Mouse (Mus musculus) E14TG2a.4 (cell line): ENCODE results near the gene Tnfsfm13.
"Not testable (repeated sequence)": the region's sequence is repeated elsewhere in the genome, so short reads cannot be mapped to it uniquely, and the experiment has no call there.

Experiments used
- H3K27me3 ChIP-seq: 2 replicates; pipeline ENCODE4 v1.6.1; 2014; ENCODE audit warnings: low read length, control low read depth; ENCODE audit not compliant: insufficient read depth
- H3K36me3 ChIP-seq: 2 replicates; pipeline ENCODE4 v1.6.1; 2014; ENCODE audit warnings: low read length, control low read depth; ENCODE audit not compliant: insufficient read depth
- H3K4me1 ChIP-seq: replicated peaks from 2 replicates; pipeline ENCODE4 v1.6.1; 2014; ENCODE audit warnings: low read depth, low read length, control low read depth
- H3K4me3 ChIP-seq: replicated peaks from 2 replicates; pipeline ENCODE4 v1.5.1; 2014; ENCODE audit warnings: mild to moderate bottlenecking, low read length
- H3K9me3 ChIP-seq: 2 replicates; pipeline ENCODE4 v1.6.1; 2014; ENCODE audit warnings: low read length, control low read depth
- CTCF ChIP-seq: conservative IDR thresholded peaks from 2 replicates; pipeline ENCODE4 v1.5.1; 2014; ENCODE audit warnings: low read length
- NANOG ChIP-seq: IDR thresholded peaks from 2 replicates; pipeline ENCODE4 v1.6.1; 2014; ENCODE audit warnings: borderline replicate concordance, low read length, mixed read lengths
- POU5F1 ChIP-seq: IDR thresholded peaks from 2 replicates; pipeline ENCODE4 v1.6.1; 2014; ENCODE audit warnings: low read length, borderline replicate concordance

Gene Tnfsfm13

GRCm38 (mm10) chr11:69708614-69709265, 12.8 kb upstream of the Tnfsfm13 start:
- TF ChIP-seq NANOG (no peak), POU5F1 (no peak), CTCF (no peak)
- Histone ChIP-seq H3K4me3 (peak overlapping the region; percentile 14; the same call in 1 of the 2 replicates), H3K9me3 (no peaks in the 10 kb centered on the region), H3K27me3 (no peaks in the 10 kb centered on the region), H3K4me1 (peaks cover 75% of the 10 kb centered on the region), H3K36me3 (no peaks in the 10 kb centered on the region)

GRCm38 (mm10) chr11:69707873-69708381, 12.0 kb upstream of the Tnfsfm13 start:
- peak overlapping the region; percentile 14; the same call in 1 of the 2 replicates for H3K4me3 ChIP-seq
- H3K36me3 ChIP-seq = no peaks in the 10 kb centered on the region
- H3K4me1 ChIP-seq = peaks cover 72% of the 10 kb centered on the region
- no peaks in the 10 kb centered on the region for H3K27me3 ChIP-seq
- no peaks in the 10 kb centered on the region for H3K9me3 ChIP-seq
- TF ChIP-seq CTCF = no peak
- TF ChIP-seq POU5F1 = no peak
- no peak for TF ChIP-seq NANOG

- Histone ChIP-seq H3K4me1 (peaks cover 76% of the 10 kb centered on the region), H3K27me3 (no peaks in the 10 kb centered on the region), H3K4me3 (peak overlapping the region; percentile 67), H3K36me3 (no peaks in the 10 kb centered on the region), H3K9me3 (no peaks in the 10 kb centered on the region)
- TF ChIP-seq CTCF (no peak), POU5F1 (no peak), NANOG (no peak)
These were observed 11.6 kb upstream of the Tnfsfm13 start for GRCm38 (mm10) chr11:69707480-69707847.

GRCm38 (mm10) chr11:69706775-69707479, 11.0 kb upstream of the Tnfsfm13 start:
- Histone ChIP-seq H3K27me3 (no peaks in the 10 kb centered on the region), H3K4me3 (peak overlapping the region; percentile 67), H3K36me3 (no peaks in the 10 kb centered on the region), H3K4me1 (peaks cover 80% of the 10 kb centered on the region), H3K9me3 (no peaks in the 10 kb centered on the region)
- TF ChIP-seq CTCF (no peak), NANOG (no peak), POU5F1 (no peak)

- no peaks in the 10 kb centered on the region for H3K36me3 ChIP-seq
- H3K4me3 ChIP-seq = peak overlapping the region; percentile 48
- no peaks in the 10 kb centered on the region for H3K27me3 ChIP-seq
- no peaks in the 10 kb centered on the region for H3K9me3 ChIP-seq
- TF ChIP-seq CTCF = no peak
- no peak for TF ChIP-seq POU5F1
- no peak for TF ChIP-seq NANOG
- H3K4me1 ChIP-seq = peaks cover 80% of the 10 kb centered on the region
These were observed 8.7 kb upstream of the Tnfsfm13 start for GRCm38 (mm10) chr11:69704613-69705010.

- H3K4me3 ChIP-seq = peak overlapping the region; percentile 24
- no peaks in the 10 kb centered on the region for H3K9me3 ChIP-seq
- no peaks in the 10 kb centered on the region for H3K36me3 ChIP-seq
- no peaks in the 10 kb centered on the region for H3K27me3 ChIP-seq
- peaks cover 79% of the 10 kb centered on the region for H3K4me1 ChIP-seq
- TF ChIP-seq NANOG (peak; percentile 90), CTCF (no peak)
These were observed 8.1 kb upstream of the Tnfsfm13 start for GRCm38 (mm10) chr11:69703814-69704612.

GRCm38 (mm10) chr11:69703381-69703780, 7.5 kb upstream of the Tnfsfm13 start:
- H3K4me3 ChIP-seq, H3K27me3 ChIP-seq, H3K36me3 ChIP-seq, H3K9me3 ChIP-seq: not testable (repeated sequence)
- H3K4me1 ChIP-seq = peaks cover 77% of the 10 kb centered on the region

- H3K27me3 ChIP-seq, H3K36me3 ChIP-seq, H3K9me3 ChIP-seq, H3K4me3 ChIP-seq: not testable (repeated sequence)
- H3K4me1 ChIP-seq = peaks cover 75% of the 10 kb centered on the region
These were observed 7.0 kb upstream of the Tnfsfm13 start for GRCm38 (mm10) chr11:69702886-69703285.
